Mouse (Mus musculus): Measurements from ENCODE around the gene Mrpl22.

DNA sequence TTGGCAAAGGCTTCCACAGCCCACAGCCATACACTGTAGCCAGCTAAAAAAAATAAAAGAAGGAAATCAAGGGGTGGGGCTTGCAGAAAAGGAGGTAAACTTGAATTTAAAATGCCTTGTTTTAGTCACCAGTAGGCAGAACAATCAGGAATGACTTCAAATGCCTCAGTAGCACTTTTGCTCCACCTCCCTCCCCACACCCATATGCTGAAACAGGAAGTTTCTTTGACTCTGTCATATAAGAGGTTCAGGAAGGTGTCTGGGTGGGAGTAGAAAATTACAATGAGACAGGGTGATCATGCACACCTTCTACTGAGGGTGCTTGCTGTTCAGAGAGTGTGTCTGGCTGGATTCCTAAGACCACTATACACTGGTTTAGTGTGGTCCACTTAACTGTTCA lies 36.6 kb upstream of the Mrpl22 start:
- no peak for TF ChIP-seq CTCF (IDR thresholded peaks at IDR 0.05; ENCODE audit: extremely low read depth, insufficient read depth, low read length)
- TF ChIP-seq POLR2A (IDR thresholded peaks at IDR 0.05; ENCODE audit: extremely low read depth, insufficient read depth, low read length), result no peak
